In the genomic region with DNA sequence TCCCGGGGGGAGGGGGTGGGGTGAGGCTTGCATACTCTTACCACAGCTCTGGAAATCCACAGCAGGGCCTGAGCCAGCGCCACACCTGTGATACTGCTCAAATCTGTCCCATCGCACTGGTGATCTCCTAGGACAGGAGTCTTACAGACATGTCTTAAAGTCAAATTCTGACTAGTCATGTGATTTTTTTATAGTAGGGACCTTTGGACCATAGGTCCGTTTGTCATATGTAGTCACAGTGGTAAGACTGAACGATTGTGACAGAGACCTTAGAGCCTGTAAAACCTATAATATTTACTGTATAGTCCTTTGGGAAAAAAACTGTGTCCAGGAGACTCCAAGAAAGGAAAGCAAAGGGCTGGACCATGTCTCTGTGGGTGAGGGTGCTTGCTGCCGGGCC, we compare ENCODE assay signal across 13 mouse cellular contexts. TPM values are rescaled to one million over a fixed set of nuclear protein-coding genes. Genes with fewer than 3 reads are reported as not detected.
"Had no signal": no experiment of that assay in that cellular context is flagged by ENCODE, and none has a peak within 500 bp of the region (broad histone marks: within the 10 kb centered on the region; RNA-seq: fewer than 3 reads in every experiment).

No protein-coding gene starts in this region.

- H3K9ac ChIP-seq: midbrain, embryonic 12.5 days; stomach, embryonic 15.5 days had no signal

- H3K4me1 ChIP-seq: stomach, embryonic 15.5 days had no signal

- DNase-seq: kidney, adult 2 months; layer of hippocampus, postnatal 36 days; lung, embryonic 14.5 days; thymus, postnatal 25 days had no signal

- ATAC-seq: lung, postnatal 0 days; midbrain, embryonic 16.5 days had no signal

- H3K9me3 ChIP-seq: midbrain, embryonic 12.5 days; stomach, embryonic 15.5 days had no signal

- H3K4me3 ChIP-seq: left cerebral cortex, adult 2 months; myocyte; stomach, embryonic 15.5 days had no signal

- H3K27ac ChIP-seq: kidney, postnatal 0 days; left cerebral cortex, adult 2 months; macrophage; midbrain, embryonic 12.5 days; stomach, embryonic 15.5 days had no signal

RNA-seq across cellular contexts. Expression of gene Cnnm1, which starts 53.6 kb away (rescaled TPM):
- polyA plus RNA-seq: kidney, embryonic 14.5 days; macrophage; myocyte had no signal
